Mouse (Mus musculus) stomach, postnatal 0 days (tissue): ENCODE data around the gene Slc25a45. TPM values are rescaled to one million over a fixed set of nuclear protein-coding genes. Genes with fewer than 3 reads are reported as not detected.

Experiments
- ATAC-seq: fragments of 200-750 bp; cut with Nextera tagmentation; 2 replicates; pipeline ENCODE4 v1.8.0; 2017; ENCODE audit not compliant: low FRiP score, low TSS enrichment
- DNase-seq: peaks from one replicate; pipeline ENCODE4 v3.0.0-alpha.2; 2016; ENCODE audit warnings: low spot score
- H3K27ac ChIP-seq: fragments of 300-500 bp; sonication (generic); replicated peaks from 2 replicates; pipeline ENCODE4 v1.5.1; 2014; ENCODE audit warnings: mild to moderate bottlenecking, control low read depth
- H3K27me3 ChIP-seq: fragments of 300-500 bp; sonication (generic); 2 replicates; pipeline ENCODE4 v1.6.1; 2014; ENCODE audit warnings: low read length; ENCODE audit not compliant: control insufficient read depth, insufficient read depth
- H3K36me3 ChIP-seq: fragments of 300-500 bp; sonication (generic); 2 replicates; pipeline ENCODE4 v1.6.1; 2014; ENCODE audit warnings: low read length, mixed read lengths; ENCODE audit not compliant: control insufficient read depth, insufficient read depth
- H3K4me1 ChIP-seq: fragments of 300-500 bp; sonication (generic); replicated peaks from 2 replicates; pipeline ENCODE4 v1.6.1; 2014; ENCODE audit warnings: antibody characterized with exemption; ENCODE audit not compliant: control insufficient read depth, insufficient read depth
- H3K4me2 ChIP-seq: fragments of 300-500 bp; sonication (generic); replicated peaks from 2 replicates; pipeline ENCODE4 v1.6.1; 2014; ENCODE audit warnings: low read depth, mild to moderate bottlenecking, control low read depth, moderate library complexity
- H3K4me3 ChIP-seq: fragments of 300-500 bp; sonication (generic); 2 replicates; pipeline ENCODE4 v1.5.1; 2014; ENCODE audit warnings: low read depth, low read length, control low read depth
- H3K9ac ChIP-seq: fragments of 300-500 bp; sonication (generic); 2 replicates; pipeline ENCODE4 v1.6.1; 2014; ENCODE audit warnings: mild to moderate bottlenecking, low read length, control low read depth, mixed read lengths
- H3K9me3 ChIP-seq: fragments of 300-500 bp; sonication (generic); 2 replicates; pipeline ENCODE4 v1.6.1; 2016; ENCODE audit warnings: low read length; ENCODE audit not compliant: control insufficient read depth
- CTCF ChIP-seq: IDR thresholded peaks from 2 replicates; pipeline ENCODE4 v1.5.1; 2016; ENCODE audit warnings: antibody characterized with exemption, low read depth, mild to moderate bottlenecking, moderate library complexity
- EP300 ChIP-seq: optimal IDR thresholded peaks from 2 replicates; pipeline ENCODE3; 2016; ENCODE audit warnings: antibody characterized with exemption
- WGBS: fragments of 180-500 bp; shearing (Covaris S2); extraction: QIAGEN DNeasy Blood & Tissue Kit; methylation state at CpG from one replicate; pipeline ENCODE4 v1.1.7; 2014; 5-methylcytosine and 5-hydroxymethylcytosine counted together
- polyA plus RNA-seq: library from polyadenylated mRNA; unstranded; fragments of >200 nt; fragmentation: Nextera tagmentation; extraction: Ambion mirVana; gene quantifications from 2 replicates; pipeline ENCODE4 v1.2.1, GENCODE M21; 2015

The Slc25a45 gene
- polyA plus RNA-seq, 1 experiment from 2014 or later: 3.2 TPM

- ATAC-seq (no peak), DNase-seq (peak; percentile 53)
- H3K4me2 ChIP-seq: no peak overlapping the region
- no peaks in the 10 kb centered on the region for H3K36me3 ChIP-seq
- 81% methylated on average over 10 of the region's 10 CpGs for WGBS
- no peaks in the 10 kb centered on the region for H3K4me1 ChIP-seq
- peak overlapping the region; percentile 40 for H3K27ac ChIP-seq
- no peak overlapping the region for H3K4me3 ChIP-seq
- no peak for TF ChIP-seq EP300
- no peak for TF ChIP-seq CTCF
- H3K9me3 ChIP-seq: no peaks in the 10 kb centered on the region
- no peaks in the 10 kb centered on the region for H3K27me3 ChIP-seq
- no peak overlapping the region for H3K9ac ChIP-seq
These were observed 42.3 kb upstream of the Slc25a45 start for GRCm38 (mm10) chr19:5835054-5835921.

GRCm38 (mm10) chr19:5835922-5836430 lies 41.6 kb upstream of the Slc25a45 start:
- 83% methylated on average over 8 of the region's 8 CpGs for WGBS
- ATAC-seq (no peak), DNase-seq (peak; percentile 44)
- TF ChIP-seq EP300 (no peak), CTCF (no peak)
- H3K4me1 ChIP-seq: no peaks in the 10 kb centered on the region
- peak overlapping the region; percentile 40 for H3K27ac ChIP-seq
- H3K4me2 ChIP-seq: no peak overlapping the region
- H3K4me3 ChIP-seq: no peak overlapping the region
- no peaks in the 10 kb centered on the region for H3K9me3 ChIP-seq
- H3K27me3 ChIP-seq: no peaks in the 10 kb centered on the region
- H3K36me3 ChIP-seq: no peaks in the 10 kb centered on the region
- no peak overlapping the region for H3K9ac ChIP-seq

DNA sequence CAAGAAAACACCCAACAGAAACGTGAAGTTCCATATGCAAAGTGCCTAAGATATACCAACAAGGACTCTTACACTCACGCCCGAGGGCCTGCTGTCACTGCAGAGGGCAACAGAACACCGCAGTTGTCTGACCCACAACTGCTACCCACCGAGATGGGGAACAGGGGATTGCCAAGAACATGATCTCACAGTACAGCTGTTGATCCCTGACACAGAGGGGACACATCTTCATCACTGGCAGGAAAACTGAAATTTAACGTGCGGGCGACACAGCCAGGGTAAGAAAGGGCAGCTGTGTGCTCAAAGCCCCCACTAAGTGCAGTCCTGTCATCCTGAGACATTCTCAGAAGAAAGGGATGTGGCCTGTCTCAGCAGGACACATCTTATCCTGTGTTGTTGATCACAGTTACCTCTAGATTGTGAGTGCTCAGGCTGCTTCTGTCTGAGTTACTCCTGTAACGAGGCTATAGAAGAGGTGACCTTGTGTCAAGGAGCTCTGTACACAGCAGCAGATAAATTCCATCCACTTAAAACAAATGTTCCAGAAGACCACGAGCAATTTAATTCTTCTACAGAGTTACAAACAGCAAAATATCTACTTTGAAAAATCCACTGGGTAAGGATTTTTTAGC lies 40.6 kb upstream of the Slc25a45 start:
- no peaks in the 10 kb centered on the region for H3K4me1 ChIP-seq
- no peak for ATAC-seq
- TF ChIP-seq CTCF (no peak), EP300 (no peak)

GRCm38 (mm10) chr19:5837606-5838005 lies 40.0 kb upstream of the Slc25a45 start:
- Histone ChIP-seq H3K27ac (no peak overlapping the region; the same call in 1 of the 2 replicates), H3K9me3 (no peaks in the 10 kb centered on the region), H3K4me1 (no peaks in the 10 kb centered on the region), H3K27me3 (no peaks in the 10 kb centered on the region), H3K9ac (no peak overlapping the region), H3K36me3 (no peaks in the 10 kb centered on the region), H3K4me3 (no peak overlapping the region), H3K4me2 (no peak overlapping the region)
- DNase-seq (peak; percentile 37), ATAC-seq (no peak)
- 54% methylated on average over 8 of the region's 8 CpGs for WGBS
- no peak for TF ChIP-seq EP300
- TF ChIP-seq CTCF: no peak

More for the DNA sequence above, 40.6 kb upstream of the Slc25a45 start:
- Histone ChIP-seq H3K27me3 (no peaks in the 10 kb centered on the region), H3K9ac (0 out of 2 replicates have a peak overlapping the region, but pooled peaks have one; percentile 18), H3K36me3 (no peaks in the 10 kb centered on the region), H3K27ac (no peak overlapping the region; the same call in 1 of the 2 replicates), H3K4me2 (no peak overlapping the region), H3K4me3 (no peak overlapping the region), H3K9me3 (no peaks in the 10 kb centered on the region)
- peak; percentile 54 for DNase-seq
- WGBS: 65% methylated on average over 10 of the region's 10 CpGs

- 69% methylated on average over 12 of the region's 12 CpGs for WGBS
- DNase-seq (peak; percentile 36), ATAC-seq (no peak)
- H3K27me3 ChIP-seq: no peaks in the 10 kb centered on the region
- no peaks in the 10 kb centered on the region for H3K4me1 ChIP-seq
- peak overlapping the region; percentile 19; the same call in 1 of the 2 replicates for H3K9ac ChIP-seq
- no peak overlapping the region for H3K4me3 ChIP-seq
- no peaks in the 10 kb centered on the region for H3K36me3 ChIP-seq
- H3K9me3 ChIP-seq: no peaks in the 10 kb centered on the region
- H3K27ac ChIP-seq: 0 out of 2 replicates have a peak overlapping the region, but pooled peaks have one; percentile 14
- TF ChIP-seq EP300: no peak
- TF ChIP-seq CTCF: no peak
- no peak overlapping the region for H3K4me2 ChIP-seq
These were observed 39.3 kb upstream of the Slc25a45 start for GRCm38 (mm10) chr19:5838136-5838891.
